ENCODE assay signal across 26 mouse cellular contexts in genomic region chr17:33600831-33601230, GRCm38 (mm10). TPM values are rescaled to one million over a fixed set of nuclear protein-coding genes. Genes with fewer than 3 reads are reported as not detected.
DNase-seq lines count a peak whose midpoint lies in the region; ATAC-seq and TF ChIP-seq lines count a peak whose summit lies in the region.
"Had no signal": no experiment of that assay in that cellular context is flagged by ENCODE, and none has a peak within 500 bp of the region (broad histone marks: within the 10 kb centered on the region; RNA-seq: fewer than 3 reads in every experiment).

No protein-coding gene starts in this region.

- TF ChIP-seq CTCF in E14TG2a.4 (conservative IDR thresholded peaks at IDR 0.05; ENCODE audit: low read length), result no peak
- TF ChIP-seq CTCF in lung, postnatal 0 days (IDR thresholded peaks at IDR 0.05), result no peak

- no peaks in the 10 kb centered on the region for H3K27me3 ChIP-seq in E14TG2a.4 (ENCODE audit: insufficient read depth, low read length)
- no peaks in the 10 kb centered on the region for H3K27me3 ChIP-seq in lung, postnatal 0 days (replicated peaks; ENCODE audit: insufficient read depth, low read length)
- H3K27me3 ChIP-seq: CH12.LX; embryonic facial prominence, embryonic 12.5 days; forebrain, embryonic 13.5 days; forebrain, embryonic 15.5 days had no signal

- peaks cover 40% of the 10 kb centered on the region for H3K36me3 ChIP-seq in E14TG2a.4 (ENCODE audit: insufficient read depth, low read length)
- H3K36me3 ChIP-seq in lung, postnatal 0 days (ENCODE audit: insufficient read depth, low read length), result no peaks in the 10 kb centered on the region
- H3K36me3 ChIP-seq: embryonic facial prominence, embryonic 10.5 days; embryonic facial prominence, embryonic 12.5 days; forebrain, embryonic 15.5 days; G1E had no signal

- 68% methylated on average over 3 of the region's 3 CpGs for WGBS in lung, postnatal 0 days

- H3K27ac ChIP-seq in lung, postnatal 0 days (ENCODE audit: low read length), result no peak overlapping the region
- H3K27ac ChIP-seq: embryonic facial prominence, embryonic 10.5 days; embryonic facial prominence, embryonic 12.5 days; forebrain, embryonic 13.5 days; forebrain, embryonic 15.5 days had no signal

- no peak for ATAC-seq in lung, postnatal 0 days
- ATAC-seq: activated CD4-positive, CD25-positive, alpha-beta regulatory T cell, adult 4 months; CD4-positive, CD25-positive, alpha-beta regulatory T cell, adult 4 months; forebrain, embryonic 13.5 days; forebrain, embryonic 15.5 days; forebrain, postnatal 0 days; Patski had no signal

- peaks cover 39% of the 10 kb centered on the region for H3K9me3 ChIP-seq in E14TG2a.4 (ENCODE audit: low read length)
- H3K9me3 ChIP-seq in lung, postnatal 0 days (ENCODE audit: low read length), result no peaks in the 10 kb centered on the region
- H3K9me3 ChIP-seq: embryonic facial prominence, embryonic 12.5 days; forebrain, embryonic 15.5 days had no signal

- H3K4me1 ChIP-seq in E14TG2a.4 (replicated peaks; ENCODE audit: low read depth, low read length), result peaks cover 59% of the 10 kb centered on the region
- H3K4me1 ChIP-seq in lung, postnatal 0 days (ENCODE audit: insufficient read depth, low read depth, low read length), result no peaks in the 10 kb centered on the region
- H3K4me1 ChIP-seq: embryonic facial prominence, embryonic 10.5 days; embryonic facial prominence, embryonic 12.5 days; forebrain, embryonic 13.5 days; forebrain, embryonic 15.5 days had no signal

- H3K4me2 ChIP-seq in lung, postnatal 0 days (replicated peaks; ENCODE audit: low read depth, low read length), result no peak overlapping the region
- H3K4me2 ChIP-seq: embryonic facial prominence, embryonic 12.5 days; forebrain, embryonic 13.5 days; forebrain, embryonic 15.5 days had no signal

- H3K4me3 ChIP-seq in E14TG2a.4 (replicated peaks; ENCODE audit: low read length), result peak overlapping the region; percentile 71
- no peak overlapping the region for H3K4me3 ChIP-seq in lung, postnatal 0 days (ENCODE audit: low read depth, low read length)
- H3K4me3 ChIP-seq: embryonic facial prominence, embryonic 10.5 days; embryonic facial prominence, embryonic 12.5 days; forebrain, embryonic 13.5 days; forebrain, embryonic 15.5 days had no signal

- no peak for TF ChIP-seq EP300 in lung, postnatal 0 days (IDR thresholded peaks at IDR 0.05)

- no peak overlapping the region for H3K9ac ChIP-seq in lung, postnatal 0 days (replicated peaks; ENCODE audit: low read depth)
- H3K9ac ChIP-seq: embryonic facial prominence, embryonic 12.5 days; forebrain, embryonic 13.5 days; forebrain, embryonic 15.5 days; forebrain, postnatal 0 days had no signal

- peak; percentile 79 for DNase-seq in heart, adult 11 months
- no peak for DNase-seq in heart, adult 9 months (ENCODE audit: low spot score in 2 of 2)
- DNase-seq in ES-CJ7 (ENCODE audit: low read depth, low spot score) (peak; percentile 76), R1 (ENCODE audit: low read depth, low spot score) (peak; percentile 69)
- no peak for DNase-seq in adrenal gland, postnatal 25 days
- DNase-seq in lung, postnatal 0 days (ENCODE audit: low spot score), result no peak
- DNase-seq in frontal cortex, postnatal 14 days (ENCODE audit: low spot score in 2 of 2), result no peak
- DNase-seq: adrenal gland, adult 8-10 months; adrenal gland, postnatal 14 days; B cell, adult 2 months; cerebellum, adult 11 months; cerebellum, adult 2 months; cerebellum, adult 9-10 months; cerebellum, postnatal 10 days; cerebellum, postnatal 25 days; forebrain, postnatal 0 days had no signal

RNA-seq across cellular contexts. Expression of gene Zfp414, which starts 28.1 kb away (rescaled TPM):
- total RNA-seq in adrenal gland, postnatal 25 days (2021), result 41.1 and 49.7 TPM in 2 replicates
- 30.5 and 34.2 TPM in 2 replicates for polyA plus RNA-seq in lung, postnatal 0 days (2015; fragmentation: Nextera tagmentation; extraction: Ambion mirVana)

RNA-seq across cellular contexts. Expression of gene Pram1, which starts 37.0 kb away (rescaled TPM):
- 0.67 and 0.97 TPM in 2 replicates for total RNA-seq in adrenal gland, postnatal 25 days (2021)
- polyA plus RNA-seq in lung, postnatal 0 days (2015; fragmentation: Nextera tagmentation; extraction: Ambion mirVana), result 1.00 and 1.3 TPM in 2 replicates
- total RNA-seq: forebrain, postnatal 0 days had no signal
- polyA plus RNA-seq: G1E had no signal

RNA-seq across cellular contexts. Expression of gene Myo1f, which starts 45.3 kb away (rescaled TPM):
- total RNA-seq in adrenal gland, postnatal 25 days (2021), result 1.7 and 3.8 TPM in 2 replicates
- 6.5 and 8.1 TPM in 2 replicates for polyA plus RNA-seq in lung, postnatal 0 days (2015; fragmentation: Nextera tagmentation; extraction: Ambion mirVana)
- polyA plus RNA-seq: Patski had no signal

Comparison
In these comparisons a context has a peak if more than half of its experiments do, and no peak if none do; other contexts are left out.
1. DNase-seq: peak in heart, adult 11 months (single experiment), ES-CJ7 (single experiment) and R1 (single experiment); none in heart, adult 9 months (0 of 2), adrenal gland, postnatal 25 days (single experiment), lung, postnatal 0 days (single experiment) and frontal cortex, postnatal 14 days (0 of 2).